Mouse (Mus musculus) myocyte (in vitro differentiated cells): Measurements from ENCODE around the gene Gm17657. TPM values are rescaled to one million over a fixed set of nuclear protein-coding genes. Genes with fewer than 3 reads are reported as not detected.

ENCODE experiments used
- H3K27me3 ChIP-seq: one replicate; pipeline ENCODE4 v1.6.1; 2011; ENCODE audit not compliant: control insufficient read depth, insufficient read depth, insufficient read length
- H3K36me3 ChIP-seq: one replicate; pipeline ENCODE4 v1.6.1; 2011; ENCODE audit not compliant: control insufficient read depth, insufficient read depth
- H3K4me2 ChIP-seq: one replicate; pipeline ENCODE4 v1.6.1; 2011; ENCODE audit warnings: low read depth, control low read depth
- H3K4me3 ChIP-seq: one replicate; pipeline ENCODE4 v1.5.1; 2011; ENCODE audit warnings: mild to moderate bottlenecking, control low read depth, moderate library complexity
- H3K79me2 ChIP-seq: one replicate; pipeline ENCODE4 v1.6.1; 2011; ENCODE audit not compliant: control insufficient read depth, insufficient read depth
- H3ac ChIP-seq: one replicate; pipeline ENCODE4 v1.6.1; 2011; ENCODE audit not compliant: control insufficient read depth, insufficient read length
- CEBPB ChIP-seq: IDR thresholded peaks from 2 replicates; pipeline ENCODE4 v1.6.1; 2011; ENCODE audit warnings: mild to moderate bottlenecking, moderate library complexity; ENCODE audit not compliant: poor library complexity, insufficient read depth, severe bottlenecking
- E2F4 ChIP-seq: IDR thresholded peaks from one replicate; pipeline ENCODE4 v1.6.1; 2011; ENCODE audit warnings: mild to moderate bottlenecking, control low read depth, moderate library complexity; ENCODE audit not compliant: insufficient read depth
- MAX ChIP-seq: IDR thresholded peaks from one replicate; pipeline ENCODE4 v1.6.1; 2011; ENCODE audit warnings: low read depth, mild to moderate bottlenecking, control low read depth
- MYOD1 ChIP-seq, 3 experiments: IDR thresholded peaks; one replicate each; pipeline ENCODE4 v1.6.1; 2011; ENCODE audit warnings: control low read depth in 2 of 3, low read depth in 2 of 3, mild to moderate bottlenecking in 2 of 3, moderate library complexity in 1 of 3; ENCODE audit not compliant: insufficient read length in 2 of 3, control insufficient read depth in 1 of 3
- MYOG ChIP-seq, 3 experiments: IDR thresholded peaks; one replicate each; pipeline ENCODE4 v1.6.1; 2011; ENCODE audit warnings: control low read depth in 2 of 3, low read depth in 2 of 3, mild to moderate bottlenecking in 2 of 3; ENCODE audit not compliant: insufficient read length in 2 of 3, control insufficient read depth in 1 of 3, insufficient read depth in 1 of 3
- POLR2A ChIP-seq: IDR thresholded peaks from one replicate; pipeline ENCODE4 v1.6.1; 2011; ENCODE audit warnings: low read depth, mild to moderate bottlenecking, control low read depth, moderate library complexity; ENCODE audit not compliant: insufficient read length
- POLR2AphosphoS2 ChIP-seq: IDR thresholded peaks from one replicate; pipeline ENCODE4 v1.6.1; 2011; ENCODE audit warnings: low read depth, control low read depth; ENCODE audit not compliant: insufficient read length
- REST ChIP-seq: IDR thresholded peaks from one replicate; pipeline ENCODE4 v1.6.1; 2011; ENCODE audit warnings: mild to moderate bottlenecking, control low read depth, moderate library complexity; ENCODE audit not compliant: insufficient read depth, insufficient read length
- SRF ChIP-seq: IDR thresholded peaks from one replicate; pipeline ENCODE4 v1.6.1; 2011; ENCODE audit warnings: low read depth; ENCODE audit not compliant: control insufficient read depth, insufficient read length
- TCF12 ChIP-seq: IDR thresholded peaks from one replicate; pipeline ENCODE4 v1.6.1; 2011; ENCODE audit warnings: mild to moderate bottlenecking, control low read depth; ENCODE audit not compliant: poor library complexity, insufficient read depth, severe bottlenecking
- TCF3 ChIP-seq: IDR thresholded peaks from one replicate; pipeline ENCODE4 v1.6.1; 2011; ENCODE audit warnings: low read depth, control low read depth; ENCODE audit not compliant: insufficient read length
- USF1 ChIP-seq: IDR thresholded peaks from one replicate; pipeline ENCODE4 v1.6.1; 2011; ENCODE audit warnings: low read depth, mild to moderate bottlenecking, control low read depth, moderate library complexity
- polyA plus RNA-seq: library from polyadenylated mRNA; unstranded; fragments of >200 nt; fragmentation: generic; extraction: Trizol; gene quantifications from one replicate; pipeline ENCODE4 v1.2.1, GENCODE M21; 2012; ENCODE audit warnings: missing spikeins

The Gm17657 gene
- polyA plus RNA-seq, 1 experiment: not detected

DNA sequence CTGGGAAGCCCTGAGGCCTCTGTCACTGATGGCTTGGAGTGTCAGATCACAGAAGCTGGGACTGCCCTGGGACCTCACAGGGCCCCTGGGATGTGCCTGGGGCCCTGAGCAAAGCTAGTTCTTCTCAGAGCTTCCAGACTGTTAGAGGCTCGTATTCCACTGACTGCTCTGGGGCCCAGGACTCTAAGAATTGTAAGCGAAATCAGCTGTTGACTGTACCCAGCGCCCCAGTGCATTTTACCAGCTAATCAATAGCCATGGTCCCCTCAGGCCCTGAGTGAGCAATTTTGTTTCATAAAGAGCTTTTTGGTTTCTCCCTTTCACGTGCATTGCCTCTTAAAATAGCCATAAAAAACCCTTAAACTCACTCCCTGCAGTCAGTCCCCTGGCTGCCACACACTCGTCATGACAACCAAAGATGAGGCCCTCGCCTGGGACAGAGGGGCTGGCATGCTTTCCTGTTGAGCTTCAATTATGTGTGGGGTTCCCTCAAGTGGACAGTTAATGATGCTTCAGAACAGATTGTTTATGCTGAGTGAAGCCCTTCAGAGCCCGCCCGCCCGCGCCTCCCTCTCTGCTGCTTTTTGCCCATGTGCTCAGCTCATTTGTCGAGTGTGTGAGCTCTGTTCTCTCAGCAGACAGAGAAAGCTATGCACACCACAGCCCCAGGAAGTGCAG, 39.9 kb upstream of the Gm17657 start:
- Histone ChIP-seq H3K27me3 (no peaks in the 10 kb centered on the region), H3K4me2 (no peak overlapping the region), H3K4me3 (no peak overlapping the region), H3K79me2 (no peaks in the 10 kb centered on the region), H3ac (no peak overlapping the region), H3K36me3 (no peaks in the 10 kb centered on the region)
- no peak for TF ChIP-seq POLR2AphosphoS2
- TF ChIP-seq MYOD1 (IDR thresholded peaks at IDR 0.05; ENCODE audit: control insufficient read depth in 1 of 3, insufficient read length in 2 of 3, low read depth in 2 of 3): no peak
- no peak for TF ChIP-seq MAX
- no peak for TF ChIP-seq CEBPB
- TF ChIP-seq TCF3: no peak

DNA sequence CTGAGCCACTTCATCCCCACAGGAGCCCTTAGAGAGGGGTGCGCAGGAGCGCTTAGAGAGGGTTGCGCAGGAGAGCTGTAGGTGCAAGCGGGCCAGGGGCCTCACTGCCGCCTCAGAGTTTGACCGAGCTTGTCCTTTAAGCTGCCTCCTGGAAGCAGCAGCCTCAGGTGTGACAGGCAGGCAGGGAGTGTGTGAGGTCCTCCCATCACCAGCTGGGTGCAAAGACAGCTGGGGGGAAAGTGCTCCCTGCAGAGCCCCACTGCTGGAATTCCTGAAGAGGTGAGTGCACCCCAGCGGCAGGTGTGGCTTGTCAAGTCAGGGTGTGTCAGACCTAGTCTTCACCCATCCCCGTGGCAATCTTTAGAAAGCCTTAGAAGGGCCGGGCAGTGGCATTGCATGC, 37.5 kb upstream of the Gm17657 start:
- Histone ChIP-seq H3K79me2 (no peaks in the 10 kb centered on the region), H3ac (no peak overlapping the region), H3K27me3 (no peaks in the 10 kb centered on the region), H3K4me2 (no peak overlapping the region), H3K4me3 (no peak overlapping the region), H3K36me3 (no peaks in the 10 kb centered on the region)
- TF ChIP-seq CEBPB (no peak), TCF3 (no peak), USF1 (no peak), POLR2AphosphoS2 (no peak), E2F4 (no peak), POLR2A (no peak), MYOG (IDR thresholded peaks at IDR 0.05; ENCODE audit: control insufficient read depth in 1 of 3, insufficient read depth in 1 of 3, insufficient read length in 2 of 3, low read depth in 2 of 3) (no peak), REST (no peak), TCF12 (no peak), SRF (no peak), MYOD1 (IDR thresholded peaks at IDR 0.05; ENCODE audit: control insufficient read depth in 1 of 3, insufficient read length in 2 of 3, low read depth in 2 of 3) (no peak), MAX (no peak)

DNA sequence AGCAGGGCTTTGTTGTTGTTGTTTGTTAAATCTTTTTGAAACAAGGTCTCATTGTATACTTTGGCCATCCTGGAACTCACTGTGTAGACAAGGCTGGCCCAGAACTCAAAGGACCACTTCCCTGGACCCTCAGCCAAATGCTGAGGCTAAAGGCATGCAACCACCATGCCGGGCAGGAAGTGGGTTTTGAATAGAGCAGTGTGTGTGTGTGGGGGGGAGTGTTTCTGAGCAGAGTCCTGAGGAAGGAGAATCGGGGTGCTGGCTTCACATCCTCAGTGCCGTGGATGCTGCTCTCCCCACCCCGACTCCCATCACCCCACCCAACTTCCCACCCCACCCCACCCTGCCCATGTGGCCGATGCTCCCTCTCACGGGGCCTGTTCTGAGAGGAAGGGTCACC, 36.0 kb upstream of the Gm17657 start:
- Histone ChIP-seq H3K27me3 (no peaks in the 10 kb centered on the region), H3K36me3 (no peaks in the 10 kb centered on the region), H3K79me2 (no peaks in the 10 kb centered on the region), H3K4me2 (no peak overlapping the region), H3ac (no peak overlapping the region), H3K4me3 (no peak overlapping the region)
- TF ChIP-seq POLR2AphosphoS2 (no peak), POLR2A (no peak), MYOG (IDR thresholded peaks at IDR 0.05; ENCODE audit: control insufficient read depth in 1 of 3, insufficient read depth in 1 of 3, insufficient read length in 2 of 3, low read depth in 2 of 3) (no peak), CEBPB (no peak)

DNA sequence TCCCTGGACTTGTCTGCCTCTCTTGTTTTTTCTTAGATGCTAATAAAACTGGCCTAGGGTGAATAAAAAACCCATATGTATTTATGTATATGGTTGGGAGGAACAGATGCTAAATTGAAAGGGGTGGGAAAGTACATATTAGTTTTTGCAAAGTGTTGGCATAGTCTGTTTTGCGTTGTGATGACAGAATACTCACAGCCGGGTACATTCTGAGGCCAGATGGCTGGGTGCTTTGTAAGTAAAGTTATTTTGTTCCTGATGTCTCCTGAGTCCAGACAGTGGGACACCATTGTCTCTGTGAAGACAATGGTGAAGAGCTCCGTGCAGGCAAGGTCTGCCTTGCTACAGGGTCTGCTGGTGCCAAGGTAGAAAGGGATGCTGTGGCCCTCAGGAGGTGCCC, 35.3 kb upstream of the Gm17657 start:
- no peak overlapping the region for H3ac ChIP-seq
- no peaks in the 10 kb centered on the region for H3K36me3 ChIP-seq
- no peaks in the 10 kb centered on the region for H3K79me2 ChIP-seq
- H3K4me3 ChIP-seq: no peak overlapping the region
- TF ChIP-seq USF1 (no peak), SRF (no peak), MYOD1 (IDR thresholded peaks at IDR 0.05; ENCODE audit: control insufficient read depth in 1 of 3, insufficient read length in 2 of 3, low read depth in 2 of 3) (no peak), E2F4 (no peak), CEBPB (no peak), TCF3 (no peak), REST (no peak)
- no peaks in the 10 kb centered on the region for H3K27me3 ChIP-seq
- H3K4me2 ChIP-seq: no peak overlapping the region

DNA sequence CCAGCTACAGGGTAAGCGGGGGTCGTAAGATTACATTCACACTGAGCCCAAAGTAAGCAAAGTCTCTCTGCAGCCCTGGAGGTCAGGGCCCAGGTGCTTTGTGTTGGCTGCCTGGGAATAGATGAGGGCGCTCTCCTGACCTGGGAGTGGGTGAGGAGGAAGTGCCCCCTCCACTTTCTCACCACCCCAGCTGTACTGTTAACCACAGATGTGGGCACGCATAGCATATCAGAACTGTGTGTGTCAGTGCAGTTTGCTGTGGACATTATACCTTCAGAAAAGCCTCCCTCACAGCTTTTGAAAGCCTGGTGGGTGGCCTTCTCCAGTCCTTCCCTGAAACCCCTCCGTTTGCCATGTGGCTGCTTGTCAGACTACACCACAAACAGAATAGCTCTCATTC, 34.9 kb upstream of the Gm17657 start:
- H3K27me3 ChIP-seq: no peaks in the 10 kb centered on the region
- no peak overlapping the region for H3K4me3 ChIP-seq
- no peaks in the 10 kb centered on the region for H3K79me2 ChIP-seq
- no peaks in the 10 kb centered on the region for H3K36me3 ChIP-seq
- TF ChIP-seq TCF3 (no peak), POLR2AphosphoS2 (no peak), TCF12 (no peak), E2F4 (no peak), MYOD1 (IDR thresholded peaks at IDR 0.05; ENCODE audit: control insufficient read depth in 1 of 3, insufficient read length in 2 of 3, low read depth in 2 of 3) (no peak), MAX (no peak), SRF (no peak), MYOG (IDR thresholded peaks at IDR 0.05; ENCODE audit: control insufficient read depth in 1 of 3, insufficient read depth in 1 of 3, insufficient read length in 2 of 3, low read depth in 2 of 3) (no peak), CEBPB (no peak)
- H3K4me2 ChIP-seq: no peak overlapping the region
- H3ac ChIP-seq: no peak overlapping the region
